Mouse (Mus musculus) forebrain, embryonic 12.5 days (tissue): ENCODE results near the gene Gpd2. TPM values are rescaled to one million over a fixed set of nuclear protein-coding genes. Genes with fewer than 3 reads are reported as not detected.

Experiments used
- ATAC-seq: fragments of 200-750 bp; cut with Nextera tagmentation; 2 replicates; pipeline ENCODE4 v1.8.0; 2017; ENCODE audit warnings: moderate TSS enrichment; ENCODE audit not compliant: low FRiP score
- H3K27ac ChIP-seq: fragments of 300-500 bp; sonication (generic); 2 replicates; pipeline ENCODE4 v1.5.1; 2016; ENCODE audit warnings: mild to moderate bottlenecking
- H3K27me3 ChIP-seq: fragments of 300-500 bp; sonication (generic); 2 replicates; pipeline ENCODE4 v1.6.1; 2016; ENCODE audit warnings: mild to moderate bottlenecking
- H3K36me3 ChIP-seq: fragments of 300-500 bp; sonication (generic); replicated peaks from 2 replicates; pipeline ENCODE4 v1.6.1; 2016; ENCODE audit warnings: mild to moderate bottlenecking
- H3K4me1 ChIP-seq: fragments of 300-500 bp; sonication (generic); 2 replicates; pipeline ENCODE4 v1.6.1; 2016
- H3K4me2 ChIP-seq: fragments of 300-500 bp; sonication (generic); 2 replicates; pipeline ENCODE4 v1.6.1; 2016; ENCODE audit warnings: mild to moderate bottlenecking, moderate library complexity
- H3K4me3 ChIP-seq: fragments of 300-500 bp; sonication (generic); replicated peaks from 2 replicates; pipeline ENCODE4 v1.5.1; 2016; ENCODE audit warnings: mild to moderate bottlenecking
- H3K9ac ChIP-seq: fragments of 300-500 bp; sonication (generic); 2 replicates; pipeline ENCODE4 v1.6.1; 2016; ENCODE audit warnings: mild to moderate bottlenecking
- H3K9me3 ChIP-seq: fragments of 300-500 bp; sonication (generic); 2 replicates; pipeline ENCODE4 v1.6.1; 2016
- WGBS: fragments of 180-500 bp; shearing (Covaris S2); methylation state at CpG from one replicate; pipeline ENCODE4 v1.1.7; 2016; 5-methylcytosine and 5-hydroxymethylcytosine counted together
- polyA plus RNA-seq: library from polyadenylated mRNA; unstranded; fragments of >200 nt; fragmentation: Nextera tagmentation; extraction: Ambion mirVana; gene quantifications from 2 replicates; pipeline ENCODE4 v1.2.1, GENCODE M21; 2016

The Gpd2 gene
- 23.1 and 24.1 TPM in 2 replicates for polyA plus RNA-seq

DNA sequence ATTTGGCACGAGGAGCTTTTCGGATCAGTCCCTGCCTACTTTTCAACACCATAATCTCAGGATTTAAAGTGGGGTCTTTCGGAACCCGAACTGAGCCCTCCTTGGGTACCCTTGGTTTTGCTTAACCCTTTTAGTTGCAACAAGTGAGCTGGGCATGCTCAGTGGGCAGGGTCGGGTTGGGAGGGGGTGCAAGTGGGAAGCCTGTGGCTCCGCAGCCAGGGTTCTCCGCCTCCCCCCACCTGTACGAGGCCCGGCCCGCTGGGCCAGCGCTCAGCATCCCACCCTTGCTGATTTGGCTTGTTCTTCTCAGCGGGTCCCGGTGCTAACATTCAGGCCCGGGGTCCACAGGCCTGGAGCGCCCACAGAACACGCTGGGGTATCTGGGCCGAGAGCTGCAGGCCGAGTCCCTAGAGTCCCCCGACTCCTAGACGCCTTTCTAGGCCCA is at the start of gene Gpd2:
Gpd2 (plus strand) TSS at position 161 of the 445 bp plus-strand sequence.
- Histone ChIP-seq H3K36me3 (no peaks in the 10 kb centered on the region), H3K4me1 (peaks cover 13% of the 10 kb centered on the region), H3K27ac (peak within 1 kb of the TSS; percentile 61), H3K27me3 (no peaks in the 10 kb centered on the region), H3K4me2 (peak within 1 kb of the TSS; percentile 94), H3K4me3 (peak within 1 kb of the TSS; percentile 71), H3K9me3 (no peaks in the 10 kb centered on the region), H3K9ac (peak within 1 kb of the TSS; percentile 72)
- 5% methylated on average over 20 of the region's 20 CpGs for WGBS
- peak; percentile 80 for ATAC-seq

DNA sequence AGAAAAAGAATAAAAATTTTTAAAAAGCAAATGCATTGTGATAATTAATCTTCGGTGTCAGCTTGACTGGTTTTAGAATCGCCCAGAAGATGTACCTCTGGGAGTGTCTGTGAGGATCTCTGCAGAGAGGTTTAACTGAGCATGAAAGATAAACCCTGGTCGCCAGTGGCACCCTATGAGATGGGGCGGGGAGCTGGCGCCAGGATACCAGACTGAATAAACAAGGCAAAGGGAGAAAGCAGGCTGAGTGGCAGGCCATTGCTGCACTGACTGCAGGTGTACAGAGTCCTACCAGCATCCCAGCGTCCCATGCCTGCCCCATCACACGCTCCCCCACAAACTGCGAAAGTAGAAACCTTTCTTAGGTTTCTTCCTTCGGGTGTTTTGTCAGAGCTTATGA is 49.2 kb upstream of the Gpd2 start:
- no peaks in the 10 kb centered on the region for H3K9me3 ChIP-seq
- H3K4me3 ChIP-seq, result no peak overlapping the region
- H3K27me3 ChIP-seq, result no peaks in the 10 kb centered on the region
- H3K36me3 ChIP-seq, result no peaks in the 10 kb centered on the region
- no peak overlapping the region for H3K9ac ChIP-seq
- 60% methylated on average over 9 of the region's 9 CpGs for WGBS
- H3K4me1 ChIP-seq, result no peaks in the 10 kb centered on the region
- H3K27ac ChIP-seq, result no peak overlapping the region
- no peak for ATAC-seq
- H3K4me2 ChIP-seq, result no peak overlapping the region

DNA sequence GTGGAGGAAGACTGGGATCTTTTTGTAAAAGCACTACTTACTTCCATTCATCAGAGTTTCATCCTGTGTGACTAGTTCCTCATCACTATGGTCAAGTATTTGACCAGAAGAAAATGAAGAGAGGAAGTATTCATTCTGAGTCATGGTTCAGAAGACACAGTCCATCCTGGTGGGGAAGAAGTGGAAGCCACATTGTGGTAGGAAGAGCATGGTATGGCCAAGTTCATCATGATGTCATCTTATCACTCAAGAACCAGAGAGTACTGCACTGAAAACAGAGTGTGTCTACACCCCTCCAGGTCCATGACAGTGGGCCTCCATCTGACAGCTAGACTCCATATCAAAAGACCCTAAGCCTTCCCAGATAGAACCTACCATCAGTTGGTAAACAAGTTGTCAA is 46.6 kb upstream of the Gpd2 start:
- Histone ChIP-seq H3K4me3 (no peak overlapping the region), H3K4me2 (no peak overlapping the region), H3K27ac (no peak overlapping the region), H3K9me3 (no peaks in the 10 kb centered on the region), H3K36me3 (no peaks in the 10 kb centered on the region), H3K4me1 (no peaks in the 10 kb centered on the region), H3K9ac (no peak overlapping the region), H3K27me3 (no peaks in the 10 kb centered on the region)
- no peak for ATAC-seq

DNA sequence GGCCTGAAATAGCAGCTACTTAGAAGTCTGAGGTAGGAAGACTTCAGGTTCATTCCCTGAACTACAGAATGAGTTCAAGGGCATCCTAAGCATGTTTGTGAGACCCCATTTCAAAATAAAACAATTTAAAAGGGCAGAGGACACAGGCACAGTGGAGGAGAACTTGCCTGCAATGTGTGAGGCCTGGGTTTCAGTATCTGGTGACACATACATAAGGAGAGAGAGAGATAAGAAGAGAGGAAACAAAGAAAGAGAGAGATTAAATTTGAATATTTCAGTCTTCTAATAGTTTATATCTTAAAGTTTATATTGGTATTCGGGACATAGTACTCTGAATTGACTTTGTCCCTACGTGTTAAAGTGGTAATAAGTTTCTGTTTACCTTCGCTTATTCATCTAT is 38.4 kb upstream of the Gpd2 start:
- WGBS, result 89% methylated on average over 3 of the region's 3 CpGs
- ATAC-seq, result no peak
- no peak overlapping the region for H3K4me3 ChIP-seq
- no peak overlapping the region for H3K9ac ChIP-seq
- no peak overlapping the region for H3K27ac ChIP-seq
- no peaks in the 10 kb centered on the region for H3K36me3 ChIP-seq
- H3K27me3 ChIP-seq, result no peaks in the 10 kb centered on the region
- H3K9me3 ChIP-seq, result no peaks in the 10 kb centered on the region
- no peak overlapping the region for H3K4me2 ChIP-seq
- H3K4me1 ChIP-seq, result no peaks in the 10 kb centered on the region

DNA sequence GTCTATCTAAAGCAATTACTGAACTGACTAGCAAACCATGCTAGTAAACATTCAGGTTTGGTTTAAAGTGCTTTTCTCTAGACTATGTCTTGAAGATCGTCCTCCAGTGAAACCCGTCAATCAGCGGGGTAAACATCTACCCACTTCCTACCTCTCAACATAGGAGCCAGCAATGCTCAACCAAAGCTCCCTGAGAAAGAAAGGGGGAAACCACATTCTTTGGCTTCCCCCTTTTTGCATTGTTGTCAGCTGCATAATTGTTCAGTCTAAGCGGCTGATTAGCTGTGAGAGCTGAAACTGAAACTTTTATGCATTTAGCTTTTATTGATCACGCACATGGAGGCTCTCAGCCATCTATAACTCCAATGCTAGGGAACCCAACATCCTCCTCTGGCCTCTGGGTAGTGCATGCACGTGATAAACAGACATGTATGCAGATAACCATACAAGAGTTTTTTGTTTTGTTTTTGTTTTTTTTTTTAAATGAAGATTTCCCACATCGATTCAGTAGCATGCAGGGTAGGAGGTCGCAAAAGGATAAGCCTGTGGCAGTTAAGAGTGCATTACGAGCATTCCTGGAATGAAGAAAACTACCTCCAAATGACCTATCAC is 28.9 kb upstream of the Gpd2 start:
- ATAC-seq, result no peak
- H3K4me1 ChIP-seq, result no peaks in the 10 kb centered on the region
- H3K9me3 ChIP-seq, result 0 out of 2 replicates have a peak, but pooled peaks cover 6% of the 10 kb centered on the region
- H3K4me3 ChIP-seq, result no peak overlapping the region
- H3K36me3 ChIP-seq, result no peaks in the 10 kb centered on the region
- no peak overlapping the region for H3K27ac ChIP-seq
- WGBS, result 83% methylated on average over 9 of the region's 9 CpGs
- H3K4me2 ChIP-seq, result no peak overlapping the region
- H3K27me3 ChIP-seq, result no peaks in the 10 kb centered on the region
- H3K9ac ChIP-seq, result no peak overlapping the region

DNA sequence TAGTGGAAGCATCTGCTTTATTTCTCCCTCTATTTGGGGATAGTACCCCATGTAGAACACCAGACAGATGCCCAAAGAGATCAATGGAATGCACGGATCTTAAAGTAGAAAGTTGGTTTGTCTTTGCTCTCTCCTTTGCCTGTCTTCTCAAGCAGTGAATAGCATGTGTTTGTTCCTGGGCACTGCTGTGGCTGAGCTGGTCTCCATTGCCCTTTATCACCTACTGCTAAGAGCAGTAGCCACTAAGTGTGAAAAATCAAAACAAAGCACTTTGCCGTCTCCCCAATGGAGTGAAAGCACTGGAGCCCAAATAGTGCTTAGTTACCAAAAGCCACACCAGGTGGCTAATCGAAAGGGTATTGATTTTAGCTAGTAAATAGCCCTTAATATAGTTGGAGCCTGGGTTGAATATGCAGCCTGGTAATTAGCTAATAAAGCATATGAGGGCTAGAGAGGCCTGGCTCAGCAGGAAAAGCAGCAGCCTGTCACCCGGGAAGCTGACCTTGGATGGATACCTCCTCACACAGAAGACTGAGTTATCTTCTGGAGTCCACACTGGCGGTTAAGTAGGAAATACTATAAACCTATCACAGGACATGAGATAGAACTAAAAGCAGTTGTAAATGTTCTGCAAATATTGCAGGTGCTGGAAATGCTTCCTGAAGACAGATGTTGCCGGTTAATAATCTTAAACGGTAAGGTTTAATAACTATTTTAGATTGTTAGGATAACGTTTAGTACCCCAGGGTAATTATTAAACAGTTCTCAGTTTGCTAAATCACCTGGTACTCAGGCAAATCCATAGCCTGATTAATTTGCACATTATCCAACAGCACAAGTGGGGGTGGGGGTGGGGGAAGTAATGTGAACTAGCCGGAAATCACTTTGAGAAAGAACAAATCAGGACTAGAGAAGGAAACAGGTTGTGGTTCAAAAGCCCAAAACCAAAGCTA is 26.1 kb upstream of the Gpd2 start:
- H3K4me1 ChIP-seq, result no peaks in the 10 kb centered on the region
- ATAC-seq, result peak; percentile 39; the same call in 1 of the 2 replicates
- H3K4me3 ChIP-seq, result no peak overlapping the region
- H3K36me3 ChIP-seq, result no peaks in the 10 kb centered on the region
- H3K4me2 ChIP-seq, result no peak overlapping the region
- no peaks in the 10 kb centered on the region for H3K27me3 ChIP-seq
- H3K9ac ChIP-seq, result no peak overlapping the region
- 62% methylated on average over 9 of the region's 9 CpGs for WGBS
- no peak overlapping the region for H3K27ac ChIP-seq
- 0 out of 2 replicates have a peak, but pooled peaks cover 6% of the 10 kb centered on the region for H3K9me3 ChIP-seq

DNA sequence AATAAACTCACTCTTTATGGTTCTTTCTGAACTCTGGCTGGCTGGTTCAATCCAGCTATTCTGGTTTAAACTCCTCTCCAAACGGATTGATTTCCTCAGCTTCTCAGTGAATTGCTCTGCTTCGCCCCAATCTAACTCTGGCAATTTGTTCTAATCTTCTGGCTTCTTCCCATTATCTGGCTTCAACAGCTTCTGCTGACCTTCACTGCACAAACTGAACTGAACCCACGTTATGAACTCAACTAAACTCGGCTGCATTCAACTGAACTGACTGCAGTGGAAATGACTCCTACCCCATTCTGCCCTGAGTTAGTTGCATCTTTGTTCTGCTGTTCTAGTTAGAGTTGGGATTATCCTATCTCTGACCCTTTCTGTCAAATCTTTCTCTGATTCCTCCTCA is 24.1 kb upstream of the Gpd2 start:
- no peak overlapping the region for H3K9ac ChIP-seq
- no peak overlapping the region for H3K4me3 ChIP-seq
- 86% methylated on average over 4 of the region's 4 CpGs for WGBS
- 0 out of 2 replicates have a peak, but pooled peaks cover 6% of the 10 kb centered on the region for H3K9me3 ChIP-seq
- H3K27ac ChIP-seq, result no peak overlapping the region
- H3K4me2 ChIP-seq, result no peak overlapping the region
- H3K4me1 ChIP-seq, result no peaks in the 10 kb centered on the region
- ATAC-seq, result no peak
- H3K27me3 ChIP-seq, result no peaks in the 10 kb centered on the region
- H3K36me3 ChIP-seq, result no peaks in the 10 kb centered on the region

DNA sequence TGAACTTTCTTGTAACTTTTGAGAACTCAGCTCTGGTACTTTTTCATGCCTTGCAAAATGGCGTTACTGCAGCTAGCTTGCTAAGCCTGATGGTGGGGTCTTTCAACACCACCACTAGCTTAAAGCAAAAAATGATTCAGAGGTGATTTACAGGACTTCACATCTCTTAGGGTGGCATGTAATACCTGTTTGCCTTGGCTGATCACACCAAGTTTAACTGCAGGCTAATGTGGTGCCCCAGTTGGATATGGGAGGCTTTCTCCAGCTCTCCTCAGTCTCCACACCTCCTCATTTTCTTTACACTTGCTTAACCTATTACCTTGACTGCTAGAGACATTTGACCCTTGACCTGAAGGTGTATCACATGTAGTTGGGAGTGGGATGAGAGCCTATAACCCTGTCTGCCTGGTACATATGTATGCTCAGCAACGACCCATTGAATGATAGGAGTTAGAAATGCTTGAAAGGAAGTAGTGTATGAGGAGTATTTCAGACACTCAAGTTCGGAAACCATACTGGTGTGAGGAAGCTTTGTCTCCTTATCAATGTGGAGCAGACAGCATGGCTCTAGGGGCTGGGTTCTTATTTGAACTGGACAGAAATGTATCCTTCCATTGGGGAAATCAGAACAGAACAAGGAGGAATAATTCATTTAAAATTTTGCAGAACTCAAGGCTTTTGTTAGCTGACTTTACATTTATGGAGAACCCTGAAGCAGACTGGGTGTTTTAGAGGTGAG is 14.0 kb upstream of the Gpd2 start:
- H3K9ac ChIP-seq, result no peak overlapping the region
- H3K27ac ChIP-seq, result no peak overlapping the region
- ATAC-seq, result no peak
- H3K36me3 ChIP-seq, result no peaks in the 10 kb centered on the region
- H3K9me3 ChIP-seq, result no peaks in the 10 kb centered on the region
- WGBS, result 88% methylated on average over 3 of the region's 3 CpGs
- H3K4me1 ChIP-seq, result no peaks in the 10 kb centered on the region
- H3K27me3 ChIP-seq, result peaks cover 17% of the 10 kb centered on the region
- H3K4me2 ChIP-seq, result no peak overlapping the region
- no peak overlapping the region for H3K4me3 ChIP-seq

GRCm38 (mm10) chr2:57225236-57225635 is 12.2 kb upstream of the Gpd2 start:
- no peak overlapping the region for H3K4me2 ChIP-seq
- WGBS, result 41% methylated on average over 2 of the region's 2 CpGs
- peak; percentile 23; the same call in 1 of the 2 replicates for ATAC-seq

GRCm38 (mm10) chr2:57227425-57227824 is 10.0 kb upstream of the Gpd2 start:
- Histone ChIP-seq H3K9ac (no peak overlapping the region), H3K27ac (no peak overlapping the region), H3K4me3 (no peak overlapping the region), H3K4me1 (no peaks in the 10 kb centered on the region), H3K9me3 (no peaks in the 10 kb centered on the region), H3K36me3 (no peaks in the 10 kb centered on the region), H3K27me3 (peaks cover 17% of the 10 kb centered on the region), H3K4me2 (no peak overlapping the region)
- 85% methylated on average over 3 of the region's 3 CpGs for WGBS
- no peak for ATAC-seq

More at GRCm38 (mm10) chr2:57225236-57225635, 12.2 kb upstream of the Gpd2 start:
- Histone ChIP-seq H3K27me3 (peaks cover 17% of the 10 kb centered on the region), H3K9me3 (no peaks in the 10 kb centered on the region), H3K4me1 (no peaks in the 10 kb centered on the region), H3K36me3 (no peaks in the 10 kb centered on the region), H3K9ac (no peak overlapping the region), H3K27ac (no peak overlapping the region), H3K4me3 (no peak overlapping the region)

GRCm38 (mm10) chr2:57229647-57230240 is 7.7 kb upstream of the Gpd2 start:
- H3K4me2 ChIP-seq, result no peak overlapping the region
- H3K27ac ChIP-seq, result no peak overlapping the region
- no peak overlapping the region for H3K4me3 ChIP-seq
- ATAC-seq, result no peak
- H3K9me3 ChIP-seq, result no peaks in the 10 kb centered on the region
- H3K4me1 ChIP-seq, result no peaks in the 10 kb centered on the region
- H3K36me3 ChIP-seq, result no peaks in the 10 kb centered on the region
- 62% methylated on average over 4 of the region's 4 CpGs for WGBS
- no peak overlapping the region for H3K9ac ChIP-seq
- peaks cover 4% of the 10 kb centered on the region; the same call in 1 of the 2 replicates for H3K27me3 ChIP-seq

- H3K36me3 ChIP-seq, result no peaks in the 10 kb centered on the region
- ATAC-seq, result no peak
Measured at GRCm38 (mm10) chr2:57231432-57231831, 6.0 kb upstream of the Gpd2 start.

More at GRCm38 (mm10) chr2:57231432-57231831, 6.0 kb upstream of the Gpd2 start:
- H3K4me1 ChIP-seq, result no peaks in the 10 kb centered on the region
- peaks cover 3% of the 10 kb centered on the region; the same call in 1 of the 2 replicates for H3K27me3 ChIP-seq
- H3K9ac ChIP-seq, result no peak overlapping the region
- no peak overlapping the region for H3K4me3 ChIP-seq
- no peaks in the 10 kb centered on the region for H3K9me3 ChIP-seq
- H3K4me2 ChIP-seq, result no peak overlapping the region
- WGBS, result 85% methylated on average over 5 of the region's 5 CpGs
- no peak overlapping the region for H3K27ac ChIP-seq
